Mouse (Mus musculus): ENCODE measurements around the gene Cdh4. TPM values are rescaled to one million over a fixed set of nuclear protein-coding genes. Genes with fewer than 3 reads are reported as not detected.
A peak's percentile ranks its signal among the peaks of the same experiment; 100 is the strongest.

Cdh4 gene
- polyA plus RNA-seq, 1 experiment: not detected

DNA sequence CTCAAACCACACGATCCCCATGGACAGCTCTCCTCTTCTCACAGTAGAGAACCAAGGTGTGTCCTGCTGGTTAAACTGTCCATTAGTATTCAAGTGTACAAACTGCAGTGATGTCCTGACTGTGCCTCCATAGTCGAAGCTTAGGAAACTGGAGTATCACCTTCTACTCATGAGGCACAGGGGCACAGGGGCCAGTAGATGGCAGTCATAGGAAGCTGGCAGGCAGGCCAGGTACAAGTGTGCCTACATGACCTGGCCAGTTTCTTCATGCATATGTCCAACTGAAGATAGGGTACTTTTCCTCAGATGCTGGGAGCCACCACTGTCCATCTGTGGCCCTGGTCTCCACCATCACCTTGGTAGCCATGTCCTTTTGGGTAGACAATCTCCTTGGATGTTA lies 472.0 kb downstream of the Cdh4 start:
- H3K4me1 ChIP-seq: peaks cover 44% of the 10 kb centered on the region
- no peaks in the 10 kb centered on the region for H3K9me3 ChIP-seq
- H3K36me3 ChIP-seq (replicated peaks; ENCODE audit: low read length): peaks cover 88% of the 10 kb centered on the region
- no peak for TF ChIP-seq FLI1 (IDR thresholded peaks at IDR 0.05; ENCODE audit: low read length)
- TF ChIP-seq GATA1 (IDR thresholded peaks at IDR 0.05; ENCODE audit: borderline replicate concordance, low read length): no peak
- H3K27me3 ChIP-seq (replicated peaks): no peaks in the 10 kb centered on the region
- H3K4me3 ChIP-seq (replicated peaks): no peak overlapping the region

GRCm38 (mm10) chr2:179916877-179917673 lies 474.8 kb downstream of the Cdh4 start:
- TF ChIP-seq GATA1 (IDR thresholded peaks at IDR 0.05; ENCODE audit: borderline replicate concordance, low read length) (no peak), FLI1 (IDR thresholded peaks at IDR 0.05; ENCODE audit: low read length) (no peak)
- no peak overlapping the region for H3K4me3 ChIP-seq (replicated peaks)
- peaks cover 97% of the 10 kb centered on the region for H3K36me3 ChIP-seq (replicated peaks; ENCODE audit: low read length)
- peaks cover 43% of the 10 kb centered on the region for H3K4me1 ChIP-seq
- no peaks in the 10 kb centered on the region for H3K27me3 ChIP-seq (replicated peaks)
- H3K9me3 ChIP-seq: 0 out of 2 replicates have a peak, but pooled peaks cover 5% of the 10 kb centered on the region

DNA sequence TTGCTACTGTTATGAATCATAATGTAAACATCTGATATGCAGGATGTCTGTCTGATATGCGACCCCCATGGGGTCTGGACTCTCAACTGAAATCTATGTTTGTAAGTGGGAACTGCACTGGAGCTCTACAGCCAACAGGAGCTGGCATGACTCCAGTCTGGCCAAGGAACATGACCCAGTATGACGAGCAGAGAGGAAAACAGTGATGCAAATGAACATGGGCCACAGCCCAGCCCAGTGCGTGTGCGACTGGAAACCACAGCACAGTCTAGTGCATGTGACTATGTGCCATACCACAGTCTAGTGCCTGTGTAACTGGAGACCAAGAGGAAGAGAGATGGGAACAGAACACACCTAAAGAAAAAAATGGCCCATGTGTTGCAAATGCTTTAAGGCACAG lies 477.8 kb downstream of the Cdh4 start:
- Histone ChIP-seq H3K9me3 (0 out of 2 replicates have a peak, but pooled peaks cover 5% of the 10 kb centered on the region), H3K36me3 (replicated peaks; ENCODE audit: low read length) (peaks cover 98% of the 10 kb centered on the region), H3K27me3 (replicated peaks) (no peaks in the 10 kb centered on the region), H3K4me3 (replicated peaks) (no peak overlapping the region), H3K4me1 (peaks cover 29% of the 10 kb centered on the region)
- TF ChIP-seq GATA1 (IDR thresholded peaks at IDR 0.05; ENCODE audit: borderline replicate concordance, low read length) (no peak), FLI1 (IDR thresholded peaks at IDR 0.05; ENCODE audit: low read length) (no peak)

DNA sequence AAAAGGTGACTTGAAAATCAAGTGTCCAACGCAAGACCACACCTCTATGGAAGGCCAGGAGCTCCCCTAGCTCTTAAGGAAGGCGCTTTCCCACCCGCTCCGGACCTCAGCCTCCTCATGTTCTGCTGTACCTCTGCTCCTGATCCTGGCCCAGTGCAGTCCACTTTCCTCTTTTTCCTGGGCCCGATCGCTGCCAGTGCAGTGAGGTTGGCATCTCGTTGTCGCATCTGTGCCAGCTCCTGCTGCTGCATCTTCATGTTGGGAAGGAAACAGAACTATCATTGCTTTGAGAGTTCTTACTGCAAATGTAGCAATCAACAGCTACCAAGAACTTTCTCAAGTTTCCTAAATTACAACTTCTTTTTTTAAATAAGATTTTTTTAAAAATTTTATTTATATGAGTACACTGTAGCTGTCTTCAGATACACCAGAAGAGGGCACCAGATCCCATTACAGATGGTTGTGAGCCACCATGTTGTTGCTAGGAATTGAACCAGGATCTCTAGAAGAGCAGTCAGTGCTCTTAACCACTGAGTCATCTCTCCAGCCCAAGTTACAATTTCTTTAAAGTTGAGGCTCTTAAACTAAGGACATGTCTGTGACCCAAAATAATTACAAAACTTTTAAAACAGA lies 478.9 kb downstream of the Cdh4 start:
- Histone ChIP-seq H3K36me3 (replicated peaks; ENCODE audit: low read length) (peaks cover 99% of the 10 kb centered on the region), H3K27me3 (replicated peaks) (no peaks in the 10 kb centered on the region), H3K4me3 (replicated peaks) (no peak overlapping the region), H3K9me3 (0 out of 2 replicates have a peak, but pooled peaks cover 5% of the 10 kb centered on the region), H3K4me1 (peaks cover 27% of the 10 kb centered on the region)
- no peak for TF ChIP-seq GATA1 (IDR thresholded peaks at IDR 0.05; ENCODE audit: borderline replicate concordance, low read length)
- TF ChIP-seq FLI1 (IDR thresholded peaks at IDR 0.05; ENCODE audit: low read length): no peak

GRCm38 (mm10) chr2:179924038-179924437 lies 481.8 kb downstream of the Cdh4 start:
- TF ChIP-seq FLI1 (IDR thresholded peaks at IDR 0.05; ENCODE audit: low read length) (no peak), GATA1 (IDR thresholded peaks at IDR 0.05; ENCODE audit: borderline replicate concordance, low read length) (no peak)
- Histone ChIP-seq H3K36me3 (replicated peaks; ENCODE audit: low read length) (peaks cover 98% of the 10 kb centered on the region), H3K4me1 (peaks cover 13% of the 10 kb centered on the region)

GRCm38 (mm10) chr2:179929166-179929565 lies 486.9 kb downstream of the Cdh4 start:
- H3K36me3 ChIP-seq (replicated peaks; ENCODE audit: low read length): peaks cover 99% of the 10 kb centered on the region
- H3K27me3 ChIP-seq (replicated peaks): no peaks in the 10 kb centered on the region
- TF ChIP-seq GATA1 (IDR thresholded peaks at IDR 0.05; ENCODE audit: borderline replicate concordance, low read length) (no peak), FLI1 (IDR thresholded peaks at IDR 0.05; ENCODE audit: low read length) (no peak)
- peaks cover 21% of the 10 kb centered on the region for H3K4me1 ChIP-seq
- no peaks in the 10 kb centered on the region for H3K9me3 ChIP-seq
- H3K4me3 ChIP-seq (replicated peaks): no peak overlapping the region

More at GRCm38 (mm10) chr2:179924038-179924437, 481.8 kb downstream of the Cdh4 start:
- Histone ChIP-seq H3K9me3 (0 out of 2 replicates have a peak, but pooled peaks cover 5% of the 10 kb centered on the region), H3K4me3 (replicated peaks) (no peak overlapping the region), H3K27me3 (replicated peaks) (no peaks in the 10 kb centered on the region)

- peaks cover 92% of the 10 kb centered on the region for H3K36me3 ChIP-seq (replicated peaks; ENCODE audit: low read length)
Observed at GRCm38 (mm10) chr2:179931741-179932140, 489.5 kb downstream of the Cdh4 start.

DNA sequence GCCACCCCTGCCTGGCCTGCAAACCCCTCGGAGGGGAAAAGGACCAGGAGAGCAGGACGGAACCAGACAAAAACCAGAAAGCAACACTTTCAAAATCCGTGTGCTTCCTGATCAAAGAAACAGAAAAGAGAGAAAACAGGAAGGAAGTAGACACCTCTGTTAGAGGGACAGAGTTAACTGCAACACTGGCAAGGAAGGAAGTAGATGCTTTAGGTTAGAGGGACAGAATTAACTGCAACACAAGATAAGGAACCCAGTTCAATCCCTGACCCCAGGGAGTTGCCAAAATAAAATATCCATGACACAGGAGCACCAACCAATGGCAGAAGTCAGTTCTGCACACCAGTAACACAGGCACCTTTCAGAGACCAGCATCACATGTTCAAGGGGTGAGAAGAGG lies 491.9 kb downstream of the Cdh4 start:
- H3K4me1 ChIP-seq: peaks cover 66% of the 10 kb centered on the region
- H3K27me3 ChIP-seq (replicated peaks): no peaks in the 10 kb centered on the region
- TF ChIP-seq FLI1 (IDR thresholded peaks at IDR 0.05; ENCODE audit: low read length): no peak
- TF ChIP-seq GATA1 (IDR thresholded peaks at IDR 0.05; ENCODE audit: borderline replicate concordance, low read length): no peak
- H3K9me3 ChIP-seq: no peaks in the 10 kb centered on the region
- no peak overlapping the region for H3K4me3 ChIP-seq (replicated peaks)
- H3K36me3 ChIP-seq (replicated peaks; ENCODE audit: low read length): peaks cover 82% of the 10 kb centered on the region

More at GRCm38 (mm10) chr2:179931741-179932140, 489.5 kb downstream of the Cdh4 start:
- Histone ChIP-seq H3K4me1 (peaks cover 47% of the 10 kb centered on the region), H3K4me3 (replicated peaks) (no peak overlapping the region), H3K9me3 (no peaks in the 10 kb centered on the region), H3K27me3 (replicated peaks) (no peaks in the 10 kb centered on the region)
- TF ChIP-seq FLI1 (IDR thresholded peaks at IDR 0.05; ENCODE audit: low read length): no peak
- no peak for TF ChIP-seq GATA1 (IDR thresholded peaks at IDR 0.05; ENCODE audit: borderline replicate concordance, low read length)

GRCm38 (mm10) chr2:179937091-179937490 lies 494.9 kb downstream of the Cdh4 start:
- no peaks in the 10 kb centered on the region for H3K9me3 ChIP-seq
- peak overlapping the region; percentile 86 for H3K4me3 ChIP-seq (replicated peaks)
- TF ChIP-seq FLI1 (IDR thresholded peaks at IDR 0.05; ENCODE audit: low read length) (no peak), GATA1 (IDR thresholded peaks at IDR 0.05; ENCODE audit: borderline replicate concordance, low read length) (no peak)
- peaks cover 92% of the 10 kb centered on the region for H3K4me1 ChIP-seq
- H3K27me3 ChIP-seq (replicated peaks): no peaks in the 10 kb centered on the region
- peaks cover 57% of the 10 kb centered on the region for H3K36me3 ChIP-seq (replicated peaks; ENCODE audit: low read length)

DNA sequence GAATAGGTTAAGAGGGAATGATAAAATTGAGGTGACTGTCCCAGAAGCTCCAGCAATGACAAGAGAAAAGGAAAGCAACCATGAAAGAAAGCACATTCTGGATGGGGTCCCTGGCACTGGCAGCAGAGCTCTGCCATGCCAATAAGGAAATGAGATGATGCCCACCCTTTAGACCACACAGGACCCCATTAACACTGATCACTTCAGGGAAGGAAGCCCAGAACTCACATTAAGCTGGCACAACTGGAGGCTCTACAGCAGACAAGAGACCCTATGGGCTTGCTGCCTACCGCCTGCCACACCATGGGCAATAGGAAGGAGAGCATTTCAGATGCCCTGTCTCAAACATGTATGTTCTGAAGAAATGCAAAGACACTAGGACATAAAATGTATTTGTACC lies 499.5 kb downstream of the Cdh4 start:
- H3K4me1 ChIP-seq: peaks cover 100% of the 10 kb centered on the region
- TF ChIP-seq FLI1 (IDR thresholded peaks at IDR 0.05; ENCODE audit: low read length) (no peak), GATA1 (IDR thresholded peaks at IDR 0.05; ENCODE audit: borderline replicate concordance, low read length) (no peak)

More for the DNA sequence above, 499.5 kb downstream of the Cdh4 start:
- H3K27me3 ChIP-seq (replicated peaks): no peaks in the 10 kb centered on the region
- no peaks in the 10 kb centered on the region for H3K9me3 ChIP-seq
- H3K36me3 ChIP-seq (replicated peaks; ENCODE audit: low read length): peaks cover 17% of the 10 kb centered on the region
- H3K4me3 ChIP-seq (replicated peaks): no peak overlapping the region
